Mouse (Mus musculus) midbrain, embryonic 16.5 days (tissue): ENCODE data around the gene Actl6b. TPM values are rescaled to one million over a fixed set of nuclear protein-coding genes. Genes with fewer than 3 reads are reported as not detected.

Source experiments
- ATAC-seq: fragments of 200-750 bp; cut with Nextera tagmentation; 2 replicates; pipeline ENCODE4 v1.8.0; 2017; ENCODE audit warnings: moderate TSS enrichment
- H3K27ac ChIP-seq: fragments of 300-500 bp; sonication (generic); 2 replicates; pipeline ENCODE4 v1.5.1; 2014; ENCODE audit warnings: mild to moderate bottlenecking, low read length, mixed read lengths
- H3K27me3 ChIP-seq: fragments of 300-500 bp; sonication (generic); 2 replicates; pipeline ENCODE4 v1.6.1; 2014; ENCODE audit warnings: low read depth, low read length, mixed read lengths; ENCODE audit not compliant: control insufficient read depth, insufficient read depth
- H3K36me3 ChIP-seq: fragments of 300-500 bp; sonication (generic); 2 replicates; pipeline ENCODE4 v1.6.1; 2014; ENCODE audit warnings: mild to moderate bottlenecking, low read length, moderate library complexity, mixed read lengths; ENCODE audit not compliant: control insufficient read depth, insufficient read depth
- H3K4me1 ChIP-seq: fragments of 300-500 bp; sonication (generic); 2 replicates; pipeline ENCODE4 v1.6.1; 2014; ENCODE audit warnings: mild to moderate bottlenecking, low read length, mixed read lengths; ENCODE audit not compliant: control insufficient read depth, insufficient read depth
- H3K4me2 ChIP-seq: fragments of 300-500 bp; sonication (generic); 2 replicates; pipeline ENCODE4 v1.6.1; 2014; ENCODE audit warnings: mild to moderate bottlenecking, low read length, mixed read lengths
- H3K4me3 ChIP-seq: fragments of 300-500 bp; sonication (generic); 2 replicates; pipeline ENCODE4 v1.5.1; 2014; ENCODE audit warnings: low read depth, mild to moderate bottlenecking, low read length, moderate library complexity, mixed read lengths
- H3K9ac ChIP-seq: fragments of 300-500 bp; sonication (generic); 2 replicates; pipeline ENCODE4 v1.6.1; 2014; ENCODE audit warnings: low read depth, low read length, mixed read lengths
- H3K9me3 ChIP-seq: fragments of 300-500 bp; sonication (generic); replicated peaks from 2 replicates; pipeline ENCODE4 v1.6.1; 2014; ENCODE audit warnings: mild to moderate bottlenecking, low read length, mixed read lengths; ENCODE audit not compliant: control insufficient read depth, poor library complexity, severe bottlenecking
- WGBS: fragments of 180-500 bp; shearing (Covaris S2); extraction: QIAGEN DNeasy Blood & Tissue Kit; methylation state at CpG from one replicate; pipeline ENCODE4 v1.1.7; 2014; 5-methylcytosine and 5-hydroxymethylcytosine counted together
- polyA plus RNA-seq: library from polyadenylated mRNA; unstranded; fragments of >200 nt; fragmentation: Nextera tagmentation; extraction: Ambion mirVana; gene quantifications from 2 replicates; pipeline ENCODE4 v1.2.1, GENCODE M21; 2015

Gene Actl6b
- polyA plus RNA-seq, 1 experiment from 2014 or later, result 326 TPM

- no peak for ATAC-seq
- peaks cover 13% of the 10 kb centered on the region for H3K36me3 ChIP-seq
- no peaks in the 10 kb centered on the region for H3K9me3 ChIP-seq
- no peak overlapping the region for H3K9ac ChIP-seq
- no peaks in the 10 kb centered on the region for H3K4me1 ChIP-seq
- WGBS, result 71% methylated on average over 6 of the region's 6 CpGs
- no peak overlapping the region for H3K27ac ChIP-seq
- H3K27me3 ChIP-seq, result no peaks in the 10 kb centered on the region
- no peak overlapping the region for H3K4me3 ChIP-seq
- H3K4me2 ChIP-seq, result no peak overlapping the region
These were observed 12.4 kb downstream of the Actl6b start for GRCm38 (mm10) chr5:137565744-137566143.

- H3K27me3 ChIP-seq, result no peaks in the 10 kb centered on the region
- no peak overlapping the region for H3K9ac ChIP-seq
- peaks cover 12% of the 10 kb centered on the region for H3K36me3 ChIP-seq
- no peak overlapping the region for H3K4me3 ChIP-seq
- H3K9me3 ChIP-seq, result no peaks in the 10 kb centered on the region
- H3K27ac ChIP-seq, result no peak overlapping the region
- no peaks in the 10 kb centered on the region for H3K4me1 ChIP-seq
- no peak overlapping the region for H3K4me2 ChIP-seq
- ATAC-seq, result no peak
- 91% methylated on average over 5 of the region's 5 CpGs for WGBS
These were observed 13.1 kb downstream of the Actl6b start for GRCm38 (mm10) chr5:137566416-137566815.

GRCm38 (mm10) chr5:137568223-137568798 lies 15.0 kb downstream of the Actl6b start:
- no peak overlapping the region for H3K4me3 ChIP-seq
- no peak overlapping the region for H3K27ac ChIP-seq
- no peaks in the 10 kb centered on the region for H3K4me1 ChIP-seq
- H3K27me3 ChIP-seq, result no peaks in the 10 kb centered on the region
- no peaks in the 10 kb centered on the region for H3K9me3 ChIP-seq
- no peak overlapping the region for H3K4me2 ChIP-seq
- WGBS, result 81% methylated on average over 8 of the region's 8 CpGs
- ATAC-seq, result no peak
- H3K36me3 ChIP-seq, result peaks cover 12% of the 10 kb centered on the region
- H3K9ac ChIP-seq, result no peak overlapping the region

- H3K4me2 ChIP-seq, result no peak overlapping the region
- H3K27me3 ChIP-seq, result no peaks in the 10 kb centered on the region
- H3K4me3 ChIP-seq, result no peak overlapping the region
- ATAC-seq, result no peak
- H3K36me3 ChIP-seq, result peaks cover 12% of the 10 kb centered on the region
- no peak overlapping the region for H3K27ac ChIP-seq
- WGBS, result 83% methylated on average over 9 of the region's 12 CpGs
- H3K9me3 ChIP-seq, result no peaks in the 10 kb centered on the region
- no peak overlapping the region for H3K9ac ChIP-seq
- no peaks in the 10 kb centered on the region for H3K4me1 ChIP-seq
These were observed 15.7 kb downstream of the Actl6b start for GRCm38 (mm10) chr5:137569031-137569430.

GRCm38 (mm10) chr5:137569665-137570064 lies 16.3 kb downstream of the Actl6b start, which contains the start of gene Tfr2:
Tfr2 (plus strand) TSS chr5:137569840.
- Histone ChIP-seq H3K9ac (no peak within 1 kb of the TSS), H3K27me3 (no peaks in the 10 kb centered on the region), H3K4me1 (no peaks in the 10 kb centered on the region; the same call in 1 of the 2 replicates), H3K4me3 (no peak within 1 kb of the TSS), H3K4me2 (no peak within 1 kb of the TSS), H3K9me3 (no peaks in the 10 kb centered on the region), H3K36me3 (peaks cover 10% of the 10 kb centered on the region), H3K27ac (no peak within 1 kb of the TSS)
- ATAC-seq, result no peak
- 34% methylated on average over 9 of the region's 9 CpGs for WGBS

GRCm38 (mm10) chr5:137570181-137570580 lies 16.9 kb downstream of the Actl6b start:
- H3K27me3 ChIP-seq, result no peaks in the 10 kb centered on the region
- peaks cover 7% of the 10 kb centered on the region; the same call in 1 of the 2 replicates for H3K36me3 ChIP-seq
- no peaks in the 10 kb centered on the region; the same call in 1 of the 2 replicates for H3K4me1 ChIP-seq
- 46% methylated on average over 7 of the region's 7 CpGs for WGBS
- H3K4me2 ChIP-seq, result no peak overlapping the region
- no peak overlapping the region for H3K9ac ChIP-seq
- H3K27ac ChIP-seq, result no peak overlapping the region
- H3K4me3 ChIP-seq, result no peak overlapping the region
- H3K9me3 ChIP-seq, result no peaks in the 10 kb centered on the region
- ATAC-seq, result no peak

GRCm38 (mm10) chr5:137570691-137571586 lies 17.6 kb downstream of the Actl6b start:
- no peak overlapping the region for H3K4me2 ChIP-seq
- H3K9ac ChIP-seq, result no peak overlapping the region
- H3K4me3 ChIP-seq, result no peak overlapping the region
- H3K27ac ChIP-seq, result no peak overlapping the region
- 0 out of 2 replicates have a peak, but pooled peaks cover 4% of the 10 kb centered on the region for H3K36me3 ChIP-seq
- WGBS, result 88% methylated on average over 17 of the region's 17 CpGs
- H3K9me3 ChIP-seq, result no peaks in the 10 kb centered on the region
- no peak; the same call in 1 of the 2 replicates for ATAC-seq
- H3K4me1 ChIP-seq, result no peaks in the 10 kb centered on the region; the same call in 1 of the 2 replicates
- no peaks in the 10 kb centered on the region for H3K27me3 ChIP-seq

- H3K27me3 ChIP-seq, result no peaks in the 10 kb centered on the region
- H3K36me3 ChIP-seq, result no peaks in the 10 kb centered on the region
- H3K9me3 ChIP-seq, result no peaks in the 10 kb centered on the region
- ATAC-seq, result peak; percentile 48; the same call in 1 of the 2 replicates
- peak overlapping the region; percentile 33 for H3K4me3 ChIP-seq
- no peaks in the 10 kb centered on the region; the same call in 1 of the 2 replicates for H3K4me1 ChIP-seq
- no peak overlapping the region for H3K27ac ChIP-seq
- H3K9ac ChIP-seq, result peak overlapping the region; percentile 52; the same call in 1 of the 2 replicates
- H3K4me2 ChIP-seq, result peak overlapping the region; percentile 56
- WGBS, result 4% methylated on average over 27 of the region's 27 CpGs
These were observed 21.2 kb downstream of the Actl6b start for GRCm38 (mm10) chr5:137574470-137574901.

- Histone ChIP-seq H3K4me2 (no peak overlapping the region), H3K4me3 (no peak overlapping the region), H3K27me3 (no peaks in the 10 kb centered on the region), H3K4me1 (peaks cover 6% of the 10 kb centered on the region; the same call in 1 of the 2 replicates), H3K9me3 (no peaks in the 10 kb centered on the region), H3K36me3 (no peaks in the 10 kb centered on the region), H3K27ac (no peak overlapping the region), H3K9ac (no peak overlapping the region)
- 83% methylated on average over 6 of the region's 6 CpGs for WGBS
- ATAC-seq, result no peak
These were observed 26.9 kb downstream of the Actl6b start for GRCm38 (mm10) chr5:137580246-137580645.
